ENCODE assay signal across 11 mouse cellular contexts in genomic region chr10:51011391-51012150, GRCm38 (mm10).
DNase-seq lines count a peak whose midpoint lies in the region; ATAC-seq lines count a peak whose summit lies in the region.
"Had no signal": no experiment of that assay in that cellular context is flagged by ENCODE, and none has a peak within 500 bp of the region (broad histone marks: within the 10 kb centered on the region; RNA-seq: fewer than 3 reads in every experiment).

No protein-coding gene starts in this region.

- H3K4me1 ChIP-seq in heart, embryonic 13.5 days = peaks cover 14% of the 10 kb centered on the region
- no peaks in the 10 kb centered on the region for H3K4me1 ChIP-seq in embryonic facial prominence, embryonic 11.5 days (ENCODE audit: control insufficient read depth, insufficient read depth, low read length)
- H3K4me1 ChIP-seq in hindbrain, embryonic 15.5 days (replicated peaks) = peaks cover 11% of the 10 kb centered on the region
- H3K4me1 ChIP-seq in neural tube, embryonic 12.5 days = peaks cover 11% of the 10 kb centered on the region; the same call in 1 of the 2 replicates
- H3K4me1 ChIP-seq in kidney, embryonic 16.5 days (ENCODE audit: insufficient read depth, low read length) = no peaks in the 10 kb centered on the region
- H3K4me1 ChIP-seq: kidney, embryonic 15.5 days had no signal

- intact Hi-C loops in heart, postnatal 14 days (cut with DNase I) = no loop called here

- no peak for DNase-seq in heart, postnatal 14 days
- peak; percentile 15 for DNase-seq in embryonic facial prominence, embryonic 11.5 days (ENCODE audit: low spot score)
- no peak for DNase-seq in right cerebral cortex, adult 18-20 months
- no peak for DNase-seq in thymus, postnatal 0 days (ENCODE audit: low spot score)
- DNase-seq: cerebellum, postnatal 36 days; lung, adult 18-20 months had no signal

- no peaks in the 10 kb centered on the region for H3K9me3 ChIP-seq in heart, embryonic 13.5 days
- H3K9me3 ChIP-seq in embryonic facial prominence, embryonic 11.5 days (replicated peaks; ENCODE audit: control insufficient read depth, low read length) = no peaks in the 10 kb centered on the region
- H3K9me3 ChIP-seq in hindbrain, embryonic 15.5 days = no peaks in the 10 kb centered on the region
- no peaks in the 10 kb centered on the region for H3K9me3 ChIP-seq in neural tube, embryonic 12.5 days
- H3K9me3 ChIP-seq in kidney, embryonic 16.5 days (ENCODE audit: low read length) = no peaks in the 10 kb centered on the region
- H3K9me3 ChIP-seq: kidney, embryonic 15.5 days had no signal

- peak overlapping the region; percentile 38; the same call in 1 of the 2 replicates for H3K27ac ChIP-seq in heart, embryonic 13.5 days (replicated peaks)
- no peak overlapping the region for H3K27ac ChIP-seq in embryonic facial prominence, embryonic 11.5 days (replicated peaks; ENCODE audit: low read depth, low read length)
- H3K27ac ChIP-seq in hindbrain, embryonic 15.5 days (replicated peaks) = no peak overlapping the region
- no peak overlapping the region for H3K27ac ChIP-seq in neural tube, embryonic 12.5 days
- H3K27ac ChIP-seq in kidney, embryonic 16.5 days (ENCODE audit: low read length) = no peak overlapping the region
- H3K27ac ChIP-seq: kidney, embryonic 15.5 days had no signal

- H3K36me3 ChIP-seq in heart, embryonic 13.5 days = no peaks in the 10 kb centered on the region
- no peaks in the 10 kb centered on the region for H3K36me3 ChIP-seq in embryonic facial prominence, embryonic 11.5 days (replicated peaks; ENCODE audit: control insufficient read depth, insufficient read depth, low read depth, low read length)
- no peaks in the 10 kb centered on the region for H3K36me3 ChIP-seq in hindbrain, embryonic 15.5 days
- no peaks in the 10 kb centered on the region for H3K36me3 ChIP-seq in neural tube, embryonic 12.5 days
- no peaks in the 10 kb centered on the region for H3K36me3 ChIP-seq in kidney, embryonic 16.5 days (ENCODE audit: insufficient read depth, low read length)
- H3K36me3 ChIP-seq: kidney, embryonic 15.5 days had no signal

- H3K4me2 ChIP-seq in heart, embryonic 13.5 days = peak overlapping the region; percentile 46
- no peak overlapping the region for H3K4me2 ChIP-seq in embryonic facial prominence, embryonic 11.5 days (ENCODE audit: low read depth, low read length)
- peak overlapping the region; percentile 18; the same call in 1 of the 2 replicates for H3K4me2 ChIP-seq in hindbrain, embryonic 15.5 days
- no peak overlapping the region; the same call in 1 of the 2 replicates for H3K4me2 ChIP-seq in neural tube, embryonic 12.5 days (replicated peaks)
- H3K4me2 ChIP-seq in kidney, embryonic 16.5 days (replicated peaks; ENCODE audit: low read depth, low read length) = no peak overlapping the region
- H3K4me2 ChIP-seq: kidney, embryonic 15.5 days had no signal

- no peak for ATAC-seq in heart, embryonic 13.5 days (ENCODE audit: extremely low read depth, insufficient number of reproducible peaks, low FRiP score, low TSS enrichment)
- no peak for ATAC-seq in embryonic facial prominence, embryonic 11.5 days (replicated peaks; ENCODE audit: insufficient number of reproducible peaks, low FRiP score, low TSS enrichment, low read depth)
- ATAC-seq in hindbrain, embryonic 15.5 days (ENCODE audit: low FRiP score, low read depth) = peak; percentile 65
- ATAC-seq in neural tube, embryonic 12.5 days (ENCODE audit: low FRiP score, low read depth) = peak; percentile 85
- ATAC-seq in kidney, embryonic 16.5 days (ENCODE audit: low FRiP score, low TSS enrichment) = no peak

- WGBS in heart, embryonic 13.5 days = 30% methylated on average over 8 of the region's 8 CpGs
- WGBS in embryonic facial prominence, embryonic 11.5 days = 11% methylated on average over 8 of the region's 8 CpGs
- WGBS in hindbrain, embryonic 15.5 days = 7% methylated on average over 8 of the region's 8 CpGs
- 4% methylated on average over 8 of the region's 8 CpGs for WGBS in neural tube, embryonic 12.5 days
- WGBS in kidney, embryonic 16.5 days = 11% methylated on average over 8 of the region's 8 CpGs

- H3K9ac ChIP-seq in heart, embryonic 13.5 days = no peak overlapping the region
- H3K9ac ChIP-seq in embryonic facial prominence, embryonic 11.5 days (replicated peaks; ENCODE audit: low read length) = no peak overlapping the region
- H3K9ac ChIP-seq in hindbrain, embryonic 15.5 days = no peak overlapping the region
- H3K9ac ChIP-seq in neural tube, embryonic 12.5 days = no peak overlapping the region
- H3K9ac ChIP-seq in kidney, embryonic 16.5 days (replicated peaks; ENCODE audit: low read length) = no peak overlapping the region
- H3K9ac ChIP-seq: kidney, embryonic 15.5 days had no signal

- H3K4me3 ChIP-seq in heart, embryonic 13.5 days = no peak overlapping the region
- H3K4me3 ChIP-seq in embryonic facial prominence, embryonic 11.5 days (ENCODE audit: low read depth, low read length) = no peak overlapping the region
- no peak overlapping the region for H3K4me3 ChIP-seq in hindbrain, embryonic 15.5 days
- no peak overlapping the region for H3K4me3 ChIP-seq in neural tube, embryonic 12.5 days
- H3K4me3 ChIP-seq in kidney, embryonic 16.5 days (ENCODE audit: low read length) = no peak overlapping the region
- H3K4me3 ChIP-seq: kidney, embryonic 15.5 days had no signal

- H3K27me3 ChIP-seq in heart, embryonic 13.5 days (replicated peaks) = no peaks in the 10 kb centered on the region
- H3K27me3 ChIP-seq in embryonic facial prominence, embryonic 11.5 days (ENCODE audit: control insufficient read depth, insufficient read depth, low read length) = no peaks in the 10 kb centered on the region
- H3K27me3 ChIP-seq in hindbrain, embryonic 15.5 days = peaks cover 3% of the 10 kb centered on the region; the same call in 1 of the 2 replicates
- H3K27me3 ChIP-seq in neural tube, embryonic 12.5 days (replicated peaks) = no peaks in the 10 kb centered on the region
- H3K27me3 ChIP-seq in kidney, embryonic 16.5 days (ENCODE audit: insufficient read depth, low read length) = no peaks in the 10 kb centered on the region
- H3K27me3 ChIP-seq: kidney, embryonic 15.5 days had no signal

Comparison
In these comparisons a context has a peak if more than half of its experiments do, and no peak if none do; other contexts are left out.
1. ATAC-seq: peak in hindbrain, embryonic 15.5 days (single experiment) and neural tube, embryonic 12.5 days (single experiment); none in heart, embryonic 13.5 days (single experiment), embryonic facial prominence, embryonic 11.5 days (single experiment) and kidney, embryonic 16.5 days (single experiment).
2. H3K4me2 ChIP-seq: peak in heart, embryonic 13.5 days (single experiment) and hindbrain, embryonic 15.5 days (single experiment); none in embryonic facial prominence, embryonic 11.5 days (single experiment), neural tube, embryonic 12.5 days (single experiment) and kidney, embryonic 16.5 days (single experiment).